8 mouse cellular contexts compared by ENCODE assay signal in the genomic region with DNA sequence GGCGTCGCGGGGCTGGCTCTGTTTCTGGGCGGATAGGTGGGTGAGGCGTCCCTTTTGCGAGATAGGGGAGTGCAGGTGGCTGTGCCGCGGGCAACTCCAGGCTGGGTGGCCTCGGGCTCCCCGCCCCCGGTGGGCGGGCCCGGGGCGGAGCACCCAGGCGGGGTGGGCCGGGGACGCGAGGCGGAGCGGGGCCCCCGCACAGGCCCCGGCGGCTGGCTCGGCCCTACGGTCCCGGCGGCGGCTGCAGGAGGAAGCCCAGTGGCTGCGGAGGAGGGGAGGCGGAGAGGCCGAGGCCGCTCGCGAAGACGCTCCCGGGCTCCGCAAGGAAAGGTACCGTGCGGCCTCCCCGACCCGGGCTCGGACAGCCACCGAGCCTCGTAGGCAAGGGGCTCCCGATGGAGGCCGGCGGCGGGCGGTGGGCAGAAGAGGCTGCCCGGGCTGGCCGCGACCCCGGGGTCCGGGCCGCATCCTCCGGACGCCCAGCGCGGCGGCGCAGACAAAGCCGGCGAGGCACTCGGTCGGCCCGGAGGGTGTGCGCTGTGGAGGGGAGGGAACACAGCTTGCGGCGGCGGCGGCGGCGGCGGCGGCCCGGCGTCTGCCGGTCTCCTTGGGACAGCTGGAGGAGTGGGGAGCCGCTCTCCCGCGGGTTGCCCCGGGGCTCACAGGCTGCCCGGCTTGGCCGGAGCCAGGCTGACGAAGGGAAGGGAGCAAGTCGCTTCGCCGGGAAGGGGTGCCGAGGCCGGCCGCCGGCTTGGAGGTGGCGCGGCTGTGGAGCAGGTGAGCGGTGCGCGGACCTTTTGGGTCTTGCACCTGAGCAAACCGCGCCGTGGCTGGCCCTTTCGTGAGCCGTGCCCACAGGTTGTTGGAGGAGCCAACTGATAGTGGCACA. TPM values are rescaled to one million over a fixed set of nuclear protein-coding genes. Genes with fewer than 3 reads are reported as not detected.
DNase-seq lines count a peak whose midpoint lies in the region; ATAC-seq lines count a peak whose summit lies in the region.

No protein-coding gene starts in this region.

- no peaks in the 10 kb centered on the region for H3K9me3 ChIP-seq in hindbrain, embryonic 11.5 days (ENCODE audit: control insufficient read depth, low read length)

- ATAC-seq in frontal cortex, adult (ENCODE audit: low TSS enrichment), result peak; percentile 85
- ATAC-seq in hindbrain, embryonic 11.5 days (ENCODE audit: low FRiP score), result peak; percentile 93

- H3K27me3 ChIP-seq in hindbrain, embryonic 11.5 days (ENCODE audit: control insufficient read depth, insufficient read depth, low read length), result no peaks in the 10 kb centered on the region

- no peaks in the 10 kb centered on the region for H3K36me3 ChIP-seq in hindbrain, embryonic 11.5 days (ENCODE audit: control insufficient read depth, insufficient read depth, low read length)
- no peaks in the 10 kb centered on the region for H3K36me3 ChIP-seq in macrophage (ENCODE audit: inconsistent target)

- peak overlapping the region; percentile 93 for H3K9ac ChIP-seq in hindbrain, embryonic 11.5 days (ENCODE audit: low read depth, low read length)

- H3K4me3 ChIP-seq in hindbrain, embryonic 11.5 days (ENCODE audit: low read depth, low read length), result peak overlapping the region; percentile 87
- H3K4me3 ChIP-seq in macrophage (ENCODE audit: inconsistent target), result peak overlapping the region; percentile 45

- H3K4me2 ChIP-seq in hindbrain, embryonic 11.5 days (replicated peaks; ENCODE audit: low read depth, low read length), result peak overlapping the region; percentile 90

- H3K4me1 ChIP-seq in hindbrain, embryonic 11.5 days (replicated peaks; ENCODE audit: control insufficient read depth, insufficient read depth, low read length), result peaks cover 2% of the 10 kb centered on the region; the same call in 1 of the 2 replicates

- under 1% methylated on average over 66 of the region's 102 CpGs for WGBS in hindbrain, embryonic 11.5 days
- WGBS in macrophage (ENCODE audit: missing documents), result 2% methylated on average over 87 of the region's 102 CpGs

- peaks cover 47% of the 10 kb centered on the region for H3K79me2 ChIP-seq in macrophage (ENCODE audit: inconsistent target)

- peak; percentile 83 for DNase-seq in R1 (ENCODE audit: low read depth, low spot score)
- peak; percentile 79 for DNase-seq in cerebellum, adult 9-10 months
- peak; percentile 81 for DNase-seq in hindbrain, embryonic 11.5 days (ENCODE audit: low spot score)
- peak; percentile 75 to 77 for DNase-seq in layer of hippocampus, postnatal 25 days (ENCODE audit: extremely low spot score in 1 of 2, low spot score in 1 of 2)
- peak; percentile 87 for DNase-seq in right cerebral cortex, adult 18-20 months
- peak; percentile 82 for DNase-seq in urinary bladder, adult 2 months (ENCODE audit: low spot score)

- H3K27ac ChIP-seq in hindbrain, embryonic 11.5 days (ENCODE audit: low read depth, low read length), result peak overlapping the region; percentile 65
- peak overlapping the region; percentile 30 for H3K27ac ChIP-seq in macrophage

RNA-seq across cellular contexts. Expression of gene Smox, which starts 0.7 kb away (rescaled TPM):
- 25.6 and 26.5 TPM in 2 replicates for polyA plus RNA-seq in hindbrain, embryonic 11.5 days (2014; fragmentation: Nextera tagmentation; extraction: Ambion mirVana)
- 10 to 100 TPM; 72.8 to 83.7 TPM for total RNA-seq in layer of hippocampus, postnatal 25 days (2021)
- total RNA-seq in macrophage (2018; cell fraction: chromatin; rRNA removed), result 100 to 1,000 TPM in 5 of 26 experiments, 10 to 100 TPM in 21; 35.5 to 148 (median 85.3) TPM
- total RNA-seq in macrophage (2018; cell fraction: cytosol; rRNA removed), result 10 to 100 TPM; 32.3 to 57.2 (median 40.1) TPM
- 100 to 1,000 TPM in 5 of 26 experiments, 10 to 100 TPM in 21; 33.4 to 122 (median 80.3) TPM for total RNA-seq in macrophage (2018; cell fraction: nucleus; rRNA removed)
- polyA plus RNA-seq in macrophage (2018), result 35.1 to 53.5 TPM (median 43.1 TPM) in 3 replicates
- 16.7 and 18.4 TPM in 2 replicates for polyA plus RNA-seq in urinary bladder, adult 2 months (2012; rRNA removed)

Comparison
In these comparisons a context has a peak if more than half of its experiments do, and no peak if none do; other contexts are left out.
1. Peak in every context shown above with its lines: DNase-seq, ATAC-seq, H3K4me3 ChIP-seq and H3K27ac ChIP-seq.